Mouse (Mus musculus): ENCODE results near the gene Thrsp.

Thrsp gene

GRCm38 (mm10) chr7:97379304-97379703 is 38.2 kb downstream of the Thrsp start:
- no peak for DNase-seq (ENCODE audit: low read depth, low spot score)

DNA sequence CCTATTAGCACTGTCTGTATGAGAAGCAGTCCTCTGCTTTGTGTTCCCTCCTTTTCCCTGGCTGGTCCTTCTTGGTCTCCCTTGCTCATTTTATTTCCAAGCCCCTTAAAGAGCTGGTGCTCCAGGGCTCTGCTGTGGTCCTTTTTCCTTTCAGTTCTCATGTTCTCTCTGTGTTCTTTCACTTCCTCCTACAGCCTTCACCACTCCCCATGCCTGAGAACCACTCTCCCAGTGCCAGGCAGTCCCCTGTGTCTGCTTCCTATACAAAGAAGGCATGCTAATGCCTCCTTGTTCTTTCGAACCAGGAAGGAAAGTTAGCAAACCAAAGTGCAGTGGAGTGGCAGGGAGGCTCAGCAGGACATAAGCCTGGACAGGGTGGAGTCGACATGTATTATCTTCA is 41.6 kb downstream of the Thrsp start:
- DNase-seq (ENCODE audit: low read depth, low spot score), result no peak

- DNase-seq (ENCODE audit: low read depth, low spot score), result no peak
Measured at GRCm38 (mm10) chr7:97375101-97375500, 42.4 kb downstream of the Thrsp start.

- DNase-seq (ENCODE audit: low read depth, low spot score), result no peak
Measured at GRCm38 (mm10) chr7:97365887-97366286, 51.6 kb downstream of the Thrsp start.

Measured in 3T3-L1 (cell line).